Mouse (Mus musculus) cerebellum, adult 2 months (tissue): ENCODE results near the gene Ddx25. TPM values are rescaled to one million over a fixed set of nuclear protein-coding genes. Genes with fewer than 3 reads are reported as not detected.
A peak's percentile ranks its signal among the peaks of the same experiment; 100 is the strongest.

Experiments
- DNase-seq, 2 experiments: peaks; one replicate each; pipeline ENCODE4 v3.0.0; 2021
- H3K27ac ChIP-seq: fragments of 200-500 bp; 2 replicates; pipeline ENCODE4 v1.5.1; 2012; ENCODE audit warnings: low read length, control low read depth, inconsistent platforms; ENCODE audit not compliant: insufficient read depth
- H3K27me3 ChIP-seq: fragments of 200-500 bp; 2 replicates; pipeline ENCODE4 v1.6.1; 2012; ENCODE audit warnings: inconsistent platforms, mild to moderate bottlenecking, low read length, moderate library complexity; ENCODE audit not compliant: control insufficient read depth, insufficient read depth
- H3K4me1 ChIP-seq: fragments of 200-500 bp; 2 replicates; pipeline ENCODE4 v1.6.1; 2011; ENCODE audit warnings: low read length; ENCODE audit not compliant: control insufficient read depth, insufficient read depth
- H3K4me3 ChIP-seq: fragments of 200-500 bp; replicated peaks from 2 replicates; pipeline ENCODE3; 2011; ENCODE audit warnings: mild to moderate bottlenecking, low read depth, low read length, control low read depth; ENCODE audit not compliant: insufficient read depth
- CTCF ChIP-seq: fragments of 200-500 bp; IDR thresholded peaks from 2 replicates; pipeline ENCODE4 v1.5.1; 2011; ENCODE audit warnings: low read depth, mild to moderate bottlenecking, control low read depth, low read length, moderate library complexity, borderline replicate concordance; ENCODE audit not compliant: insufficient read depth
- POLR2A ChIP-seq: fragments of 200-500 bp; IDR thresholded peaks from 2 replicates; pipeline ENCODE4 v1.6.1; 2011; ENCODE audit warnings: low read length, control low read depth, borderline replicate concordance; ENCODE audit not compliant: insufficient read depth
- WGBS: fragments of 180-500 bp; shearing (Covaris S2); methylation state at CpG from one replicate; pipeline ENCODE4 v1.1.7; 2018; 5-methylcytosine and 5-hydroxymethylcytosine counted together
- polyA plus RNA-seq: library from polyadenylated mRNA; depleted of rRNA; stranded (reverse); fragments of >200 nt; gene quantifications from 2 replicates; pipeline ENCODE4 v1.2.3, GENCODE M21; 2012

The Ddx25 gene
- polyA plus RNA-seq, 1 experiment, result 19.2 TPM

DNA sequence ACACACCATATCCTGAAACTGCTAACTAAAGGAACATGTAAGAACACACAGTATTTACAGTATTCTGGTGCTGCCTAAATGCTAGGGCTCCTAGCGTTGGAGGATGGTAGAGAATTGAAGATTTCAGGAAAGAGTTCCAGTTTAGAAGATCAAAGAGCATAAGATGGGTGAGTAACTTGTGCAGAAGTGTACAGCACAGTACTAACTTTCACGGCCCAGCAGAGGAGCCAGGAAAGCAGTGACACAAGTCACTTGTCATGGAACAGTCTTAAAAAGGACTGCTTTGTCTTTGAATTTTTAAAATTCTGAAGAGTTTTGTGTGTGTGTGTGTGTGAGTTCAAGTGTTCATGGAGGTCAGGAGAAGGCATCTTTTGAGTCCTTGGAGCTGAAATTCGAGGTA is 9.7 kb upstream of the Ddx25 start:
- no peak for DNase-seq
- H3K27ac ChIP-seq, result no peak overlapping the region
- H3K4me3 ChIP-seq, result no peak overlapping the region
- WGBS, result 75% methylated on average over 3 of the region's 3 CpGs
- no peaks in the 10 kb centered on the region for H3K27me3 ChIP-seq
- TF ChIP-seq POLR2A, result no peak
- TF ChIP-seq CTCF, result no peak
- H3K4me1 ChIP-seq, result no peaks in the 10 kb centered on the region

DNA sequence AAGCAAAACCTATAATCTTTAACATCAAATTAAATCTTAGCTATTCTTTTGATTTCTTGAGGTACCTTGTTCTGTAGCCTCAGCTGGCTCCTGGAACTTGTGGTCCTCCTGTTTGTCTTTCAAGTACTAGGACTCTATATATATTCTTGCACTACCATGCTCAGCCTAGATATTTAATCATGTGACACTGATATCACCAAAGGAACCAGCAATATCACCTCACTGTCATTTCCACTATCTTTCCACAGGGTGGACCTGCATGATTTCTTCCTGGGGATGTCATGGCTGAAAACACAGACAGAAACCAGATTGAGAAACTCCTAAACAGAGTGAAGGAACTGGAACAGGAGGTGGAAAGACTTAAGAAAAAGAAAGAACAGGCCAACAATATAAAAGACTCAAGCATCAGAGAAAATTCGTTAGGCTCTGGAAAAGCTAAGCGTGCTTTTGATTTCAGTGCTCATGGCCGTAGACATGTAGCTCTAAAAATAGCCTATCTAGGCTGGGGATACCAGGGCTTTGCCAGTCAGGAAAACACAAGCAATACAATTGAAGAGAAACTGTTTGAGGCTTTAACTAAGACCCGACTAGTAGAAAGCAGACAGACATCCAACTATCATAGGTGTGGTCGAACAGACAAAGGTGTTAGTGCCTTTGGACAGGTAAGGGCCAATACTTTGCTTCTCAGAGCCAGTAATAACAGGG is 6.4 kb upstream of the Ddx25 start:
- WGBS, result 80% methylated on average over 5 of the region's 5 CpGs

DNA sequence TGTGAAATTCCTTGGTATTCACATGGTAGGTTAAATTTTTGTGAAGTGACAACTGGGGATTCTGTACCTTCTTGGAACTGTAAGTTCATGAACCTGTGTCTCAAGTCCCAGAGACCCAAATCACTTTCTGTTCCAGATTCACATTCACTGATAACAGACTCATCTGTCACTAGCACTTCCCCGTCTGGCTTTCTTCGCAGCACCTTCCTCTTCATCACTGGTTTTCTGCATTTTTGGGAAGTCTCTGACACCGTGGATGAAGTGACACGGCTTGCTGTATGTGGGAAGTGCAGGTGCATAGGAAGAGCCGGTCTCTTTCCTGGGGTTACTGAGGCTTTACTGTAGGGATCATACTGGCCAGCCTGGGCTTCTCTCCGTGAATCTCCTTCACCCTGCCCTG is 3.3 kb upstream of the Ddx25 start:
- Histone ChIP-seq H3K27me3 (no peaks in the 10 kb centered on the region), H3K4me1 (no peaks in the 10 kb centered on the region), H3K4me3 (no peak overlapping the region), H3K27ac (no peak overlapping the region)
- TF ChIP-seq CTCF (no peak), POLR2A (no peak)
- no peak for DNase-seq
- 89% methylated on average over 6 of the region's 6 CpGs for WGBS

More for the DNA sequence above, 6.4 kb upstream of the Ddx25 start:
- no peak for DNase-seq
- no peak overlapping the region for H3K27ac ChIP-seq
- H3K27me3 ChIP-seq, result no peaks in the 10 kb centered on the region
- no peak for TF ChIP-seq POLR2A
- no peak for TF ChIP-seq CTCF
- no peaks in the 10 kb centered on the region for H3K4me1 ChIP-seq
- H3K4me3 ChIP-seq, result no peak overlapping the region

DNA sequence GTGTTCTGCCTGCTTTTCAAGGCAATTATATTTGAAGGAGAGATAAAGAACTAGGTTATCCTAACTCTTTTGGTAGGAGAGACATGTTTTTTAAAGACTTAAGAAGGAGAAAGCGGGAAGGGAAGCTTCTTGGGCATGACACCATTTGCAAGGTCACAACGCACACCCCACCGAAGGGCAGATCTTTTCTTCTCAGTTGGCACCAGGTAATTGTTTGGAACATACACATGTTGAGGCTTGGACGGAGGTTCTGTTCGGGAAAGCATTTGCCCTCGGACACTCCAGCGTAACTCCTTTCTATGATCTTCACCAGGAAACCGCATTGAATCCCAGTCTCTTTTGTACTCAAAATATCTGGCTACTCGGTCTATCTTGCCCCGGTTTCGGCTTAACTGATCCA is 2.7 kb upstream of the Ddx25 start:
- no peak for DNase-seq
- 95% methylated on average over 11 of the region's 11 CpGs for WGBS
- TF ChIP-seq CTCF, result no peak
- no peak for TF ChIP-seq POLR2A
- H3K27ac ChIP-seq, result no peak overlapping the region
- H3K27me3 ChIP-seq, result no peaks in the 10 kb centered on the region
- H3K4me3 ChIP-seq, result no peak overlapping the region
- H3K4me1 ChIP-seq, result no peaks in the 10 kb centered on the region

- H3K4me3 ChIP-seq, result peak overlapping the region; percentile 90
- DNase-seq, result peak; percentile 85 to 87
- H3K4me1 ChIP-seq, result no peaks in the 10 kb centered on the region
- 1% methylated on average over 31 of the region's 31 CpGs for WGBS
- TF ChIP-seq POLR2A (peak; percentile 64; the same call in 1 of the 2 replicates), CTCF (no peak)
- H3K27ac ChIP-seq, result no peak overlapping the region; the same call in 1 of the 2 replicates
- no peaks in the 10 kb centered on the region for H3K27me3 ChIP-seq
Observed at GRCm38 (mm10) chr9:35559009-35559890, 922 bp upstream of the Ddx25 start.

DNA sequence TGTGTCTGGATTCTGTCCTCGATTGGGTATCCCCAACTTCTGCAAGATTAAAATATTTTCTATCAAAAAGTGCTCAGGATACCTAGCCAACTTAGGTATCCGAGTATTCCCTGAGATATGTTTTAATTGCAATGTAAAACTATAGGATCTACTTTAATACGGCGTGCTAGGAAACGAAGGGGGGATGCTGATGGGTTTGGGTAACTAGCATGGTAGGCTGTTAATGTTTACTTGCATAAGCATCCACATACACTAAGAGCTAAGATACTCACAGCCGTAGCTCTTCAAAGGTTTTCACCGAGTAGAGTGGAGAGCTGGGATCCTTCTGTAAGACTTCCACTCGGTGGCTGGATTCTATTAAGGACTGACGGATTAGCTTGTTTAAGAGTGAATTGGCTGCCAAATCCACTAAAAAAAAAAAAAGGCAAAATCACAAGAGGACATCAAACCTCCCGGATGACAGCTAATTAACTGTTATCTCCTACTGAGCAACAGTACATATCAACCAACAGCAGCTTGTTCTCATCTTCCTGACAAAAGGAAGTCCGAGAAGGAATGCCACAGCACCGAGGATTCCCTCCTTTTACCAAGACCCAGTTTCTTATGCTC is 1.7 kb downstream of the Ddx25 start:
- Histone ChIP-seq H3K4me3 (no peak overlapping the region), H3K27ac (no peak overlapping the region), H3K27me3 (no peaks in the 10 kb centered on the region), H3K4me1 (no peaks in the 10 kb centered on the region)
- DNase-seq, result no peak
- TF ChIP-seq POLR2A, result no peak
- TF ChIP-seq CTCF, result no peak
- 81% methylated on average over 12 of the region's 12 CpGs for WGBS

GRCm38 (mm10) chr9:35548455-35548854 is 9.9 kb downstream of the Ddx25 start:
- Histone ChIP-seq H3K27me3 (no peaks in the 10 kb centered on the region), H3K27ac (no peak overlapping the region), H3K4me1 (no peaks in the 10 kb centered on the region), H3K4me3 (no peak overlapping the region)
- no peak for TF ChIP-seq CTCF
- no peak for TF ChIP-seq POLR2A
- WGBS, result 86% methylated on average over 9 of the region's 9 CpGs
- DNase-seq, result no peak
